Mouse (Mus musculus) bone marrow, adult 2 months (tissue): ENCODE measurements around the gene Atp2b4. TPM values are rescaled to one million over a fixed set of nuclear protein-coding genes. Genes with fewer than 3 reads are reported as not detected.

ENCODE experiments used
- H3K27ac ChIP-seq: fragments of 200-500 bp; 2 replicates; pipeline ENCODE4 v1.5.1; 2012; ENCODE audit warnings: low read depth, mild to moderate bottlenecking, control low read depth, inconsistent platforms, low read length; ENCODE audit not compliant: control insufficient read depth, poor library complexity, insufficient read depth
- H3K4me1 ChIP-seq: fragments of 200-500 bp; 2 replicates; pipeline ENCODE4 v1.6.1; 2011; ENCODE audit warnings: low read length; ENCODE audit not compliant: control insufficient read depth, insufficient read depth
- H3K4me3 ChIP-seq: fragments of 200-500 bp; replicated peaks from 2 replicates; pipeline ENCODE3; 2011; ENCODE audit warnings: mild to moderate bottlenecking, low read depth, low read length, control low read depth; ENCODE audit not compliant: control insufficient read depth
- CTCF ChIP-seq: fragments of 200-500 bp; IDR thresholded peaks from 2 replicates; pipeline ENCODE4 v1.5.1; 2011; ENCODE audit warnings: low read length, control low read depth; ENCODE audit not compliant: control insufficient read depth, insufficient read depth
- POLR2A ChIP-seq: fragments of 200-500 bp; IDR thresholded peaks from 2 replicates; pipeline ENCODE4 v1.6.1; 2011; ENCODE audit warnings: low read depth, mild to moderate bottlenecking, control low read depth, low read length, borderline replicate concordance; ENCODE audit not compliant: control insufficient read depth
- WGBS: fragments of 180-500 bp; shearing (Covaris S2); methylation state at CpG from one replicate; pipeline ENCODE4 v1.1.7; 2018; 5-methylcytosine and 5-hydroxymethylcytosine counted together
- polyA plus RNA-seq: library from polyadenylated mRNA; stranded (reverse); fragments of >200 nt; gene quantifications from 2 replicates; pipeline ENCODE4 v1.2.4, GENCODE M21; 2011; ENCODE audit warnings: low replicate concordance; ENCODE audit not compliant: missing spikeins, insufficient read depth, insufficient read length

The Atp2b4 gene
- polyA plus RNA-seq, 1 experiment = 37.6 TPM

- TF ChIP-seq POLR2A (peak; percentile 76; the same call in 1 of the 2 replicates), CTCF (no peak)
- H3K27ac ChIP-seq = peak within 1 kb of the TSS; percentile 89
- peak within 1 kb of the TSS; percentile 98 for H3K4me3 ChIP-seq
- 3% methylated on average over 26 of the region's 26 CpGs for WGBS
- no peaks in the 10 kb centered on the region for H3K4me1 ChIP-seq
These were observed 139.5 kb downstream of the Atp2b4 start, which contains the start of gene Gm38394 for GRCm38 (mm10) chr1:133661203-133661933. Gene Gm38394, minus strand, starts transcription at chr1:133661318.

- Histone ChIP-seq H3K27ac (peak within 1 kb of the TSS; percentile 89), H3K4me1 (no peaks in the 10 kb centered on the region), H3K4me3 (peak within 1 kb of the TSS; percentile 98)
- under 1% methylated on average over 41 of the region's 41 CpGs for WGBS
- TF ChIP-seq POLR2A (no peak), CTCF (no peak)
These were observed 140.2 kb downstream of the Atp2b4 start, which contains the start of gene Zbed6 for GRCm38 (mm10) chr1:133660466-133661202. Gene Zbed6, minus strand, starts transcription at chr1:133660885.

- no peaks in the 10 kb centered on the region for H3K4me1 ChIP-seq
- 97% methylated on average over 3 of the region's 3 CpGs for WGBS
These were observed 142.0 kb downstream of the Atp2b4 start for GRCm38 (mm10) chr1:133658878-133659277.

GRCm38 (mm10) chr1:133656811-133657210 lies 144.0 kb downstream of the Atp2b4 start:
- whole genome bisulfite sequencing = 92% methylated on average over 5 of the region's 5 CpGs
- H3K4me3 ChIP-seq = no peak overlapping the region
- H3K4me1 ChIP-seq = no peaks in the 10 kb centered on the region

More at GRCm38 (mm10) chr1:133658878-133659277, 142.0 kb downstream of the Atp2b4 start:
- Histone ChIP-seq H3K4me3 (no peak overlapping the region), H3K27ac (no peak overlapping the region)
- TF ChIP-seq CTCF (no peak), POLR2A (no peak)

GRCm38 (mm10) chr1:133653033-133653432 lies 147.8 kb downstream of the Atp2b4 start:
- TF ChIP-seq POLR2A (no peak), CTCF (no peak)
- H3K4me3 ChIP-seq = no peak overlapping the region
- 92% methylated on average over 1 of the region's 1 CpGs for WGBS
- H3K27ac ChIP-seq = no peak overlapping the region
- no peaks in the 10 kb centered on the region for H3K4me1 ChIP-seq

More at GRCm38 (mm10) chr1:133656811-133657210, 144.0 kb downstream of the Atp2b4 start:
- TF ChIP-seq CTCF (no peak), POLR2A (no peak)
- no peak overlapping the region for H3K27ac ChIP-seq

GRCm38 (mm10) chr1:133650288-133651055 lies 150.4 kb downstream of the Atp2b4 start:
- 87% methylated on average over 7 of the region's 7 CpGs for WGBS
- Histone ChIP-seq H3K27ac (no peak overlapping the region), H3K4me3 (no peak overlapping the region), H3K4me1 (no peaks in the 10 kb centered on the region)
- TF ChIP-seq CTCF = no peak

Other genes with a start within 250 kb of the Atp2b4 start
- gene Snrpe, start 190.8 kb downstream of the Atp2b4 start, polyA plus RNA-seq = 306 and 384 TPM in 2 replicates
- gene Zbed6, start 140.2 kb downstream of the Atp2b4 start, polyA plus RNA-seq = not detected in 2 replicates
- 9.1 and 13.1 TPM in 2 replicates for gene Gm38394, start 139.7 kb downstream of the Atp2b4 start, polyA plus RNA-seq
- 9.5 and 16.1 TPM in 2 replicates for gene Lax1, start 110.9 kb downstream of the Atp2b4 start, polyA plus RNA-seq
- not detected in 2 replicates for gene Optc, start 107.0 kb upstream of the Atp2b4 start, polyA plus RNA-seq
- gene Prelp, start 120.4 kb upstream of the Atp2b4 start, polyA plus RNA-seq = 1.8 and 4.5 TPM in 2 replicates
- gene Fmod, start 236.2 kb upstream of the Atp2b4 start, polyA plus RNA-seq = 0.31 TPM in 1 of 2 replicates, not detected in the other